Mouse (Mus musculus): ENCODE measurements around the gene Ccr5.

DNA sequence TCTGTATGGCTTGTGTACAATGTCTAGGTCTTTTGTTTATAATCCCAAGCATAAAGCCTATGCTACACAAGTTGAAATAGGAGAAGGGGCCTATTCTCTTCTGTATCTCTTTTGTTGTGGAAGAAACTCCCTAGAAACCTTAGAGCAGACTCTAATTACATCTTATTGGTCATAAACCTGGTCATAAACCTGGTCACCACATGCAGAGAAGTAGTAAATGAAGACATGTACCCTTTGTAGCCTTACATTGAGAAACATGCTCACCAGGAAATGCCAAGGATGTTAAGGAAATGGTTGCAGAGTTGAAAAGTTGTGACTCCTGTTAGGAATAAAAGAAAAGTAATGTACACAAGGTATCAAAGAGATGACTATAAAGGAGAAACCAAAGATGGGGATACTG is 16.1 kb upstream of the Ccr5 start:
- TF ChIP-seq CTCF (IDR thresholded peaks at IDR 0.05; ENCODE audit: low read depth, low read length), result no peak
- no peak for TF ChIP-seq GATA2 (IDR thresholded peaks at IDR 0.05; ENCODE audit: borderline replicate concordance, low read depth, low read length)
- no peak for TF ChIP-seq POLR2AphosphoS5 (IDR thresholded peaks at IDR 0.05; ENCODE audit: insufficient replicate concordance, low read depth, low read length)
- no peak for TF ChIP-seq GATA1 (IDR thresholded peaks at IDR 0.05; ENCODE audit: borderline replicate concordance, low read length)

All from G1E (cell line).